Mouse (Mus musculus) leukemia stem cell, adult 10-12 weeks (primary cell): ENCODE results near the gene Kyat3. TPM values are rescaled to one million over a fixed set of nuclear protein-coding genes. Genes with fewer than 3 reads are reported as not detected.

Experiments
- polyA plus RNA-seq: library from polyadenylated mRNA; stranded (reverse); fragments of >175 nt; gene quantifications from 2 replicates; pipeline ENCODE4 v1.2.3, GENCODE M21; 2012; ENCODE audit warnings: low replicate concordance

Kyat3 gene
- polyA plus RNA-seq = 0.41 and 1.4 TPM in 2 replicates

GRCm38 (mm10) chr3:142700442-142701322 is at the start of gene Kyat3:
TSS of gene Kyat3 (plus strand) at chr3:142701051.

GRCm38 (mm10) chr3:142764995-142765777 is 64.3 kb downstream of the Kyat3 start, which contains the start of gene Gtf2b:
TSS of gene Gtf2b (plus strand) at chr3:142765045.

Other genes starting within 250 kb of the Kyat3 start
- gene Gbp5, start 207.1 kb upstream of the Kyat3 start, polyA plus RNA-seq = 0.56 and 0.68 TPM in 2 replicates
- 1.9 and 3.7 TPM in 2 replicates for gene Gbp7, start 170.7 kb upstream of the Kyat3 start, polyA plus RNA-seq
- 0.36 and 0.38 TPM in 2 replicates for gene Gbp3, start 141.0 kb upstream of the Kyat3 start, polyA plus RNA-seq
- gene Gbp2b, start 106.2 kb upstream of the Kyat3 start, polyA plus RNA-seq = 0.21 and 0.47 TPM in 2 replicates
- gene Gbp2, start 80.4 kb upstream of the Kyat3 start, polyA plus RNA-seq = 0.52 and 1.3 TPM in 2 replicates
- gene Gtf2b, start 64.0 kb downstream of the Kyat3 start, polyA plus RNA-seq = 0.57 and 2.6 TPM in 2 replicates
- gene Pkn2, start 181.0 kb downstream of the Kyat3 start, polyA plus RNA-seq = 102 and 119 TPM in 2 replicates